Mouse (Mus musculus): ENCODE data around the gene Krt80.

GRCm38 (mm10) chr15:101336474-101337174 is 33.3 kb downstream of the Krt80 start:
- TF ChIP-seq GATA1 (IDR thresholded peaks at IDR 0.05; ENCODE audit: borderline replicate concordance, low read length) (peak; percentile 66; the same call in 1 of the 3 replicates), FLI1 (IDR thresholded peaks at IDR 0.05; ENCODE audit: low read length) (peak; percentile 91)

Data from megakaryocyte, embryonic 14.5 days (primary cell).